Mouse (Mus musculus): Measurements from ENCODE around the gene Adam11. TPM values are rescaled to one million over a fixed set of nuclear protein-coding genes. Genes with fewer than 3 reads are reported as not detected.

Adam11 gene
- polyA plus RNA-seq, 1 experiment from 2014 or later, result 9.1 TPM

Other genes with a start within 250 kb of the Adam11 start
- gene Gpatch8, start 205.0 kb upstream of the Adam11 start, polyA plus RNA-seq (2016; fragmentation: Nextera tagmentation; extraction: Ambion mirVana), result 38.9 and 42.7 TPM in 2 replicates
- 10.9 and 11.6 TPM in 2 replicates for gene Gm11627, start 182.0 kb upstream of the Adam11 start, polyA plus RNA-seq (2016; fragmentation: Nextera tagmentation; extraction: Ambion mirVana)
- 32.0 and 33.8 TPM in 2 replicates for gene Fzd2, start 157.0 kb upstream of the Adam11 start, polyA plus RNA-seq (2016; fragmentation: Nextera tagmentation; extraction: Ambion mirVana)
- gene Meioc, start 97.7 kb upstream of the Adam11 start, polyA plus RNA-seq (2016; fragmentation: Nextera tagmentation; extraction: Ambion mirVana), result 1.6 and 2.0 TPM in 2 replicates
- 46.4 and 46.5 TPM in 2 replicates for gene Ccdc43, start 63.7 kb upstream of the Adam11 start, polyA plus RNA-seq (2016; fragmentation: Nextera tagmentation; extraction: Ambion mirVana)
- 69.9 and 72.1 TPM in 2 replicates for gene Gjc1, start 58.3 kb downstream of the Adam11 start, polyA plus RNA-seq (2016; fragmentation: Nextera tagmentation; extraction: Ambion mirVana)
- not detected in 2 replicates for gene Higd1b, start 74.4 kb downstream of the Adam11 start, polyA plus RNA-seq (2016; fragmentation: Nextera tagmentation; extraction: Ambion mirVana)
- gene Eftud2, start 119.5 kb downstream of the Adam11 start, polyA plus RNA-seq (2016; fragmentation: Nextera tagmentation; extraction: Ambion mirVana), result 145 and 146 TPM in 2 replicates
- gene Ccdc103, start 119.8 kb downstream of the Adam11 start, polyA plus RNA-seq (2016; fragmentation: Nextera tagmentation; extraction: Ambion mirVana), result 0.42 and 0.71 TPM in 2 replicates
- not detected in 2 replicates for gene Fam187a, start 123.7 kb downstream of the Adam11 start, polyA plus RNA-seq (2016; fragmentation: Nextera tagmentation; extraction: Ambion mirVana)
- gene Gfap, start 139.5 kb downstream of the Adam11 start, polyA plus RNA-seq (2016; fragmentation: Nextera tagmentation; extraction: Ambion mirVana), result 0.12 and 0.17 TPM in 2 replicates
- 6.4 and 8.6 TPM in 2 replicates for gene Kif18b, start 163.7 kb downstream of the Adam11 start, polyA plus RNA-seq (2016; fragmentation: Nextera tagmentation; extraction: Ambion mirVana)
- 0.87 and 1.4 TPM in 2 replicates for gene C1ql1, start 185.2 kb downstream of the Adam11 start, polyA plus RNA-seq (2016; fragmentation: Nextera tagmentation; extraction: Ambion mirVana)